Mouse (Mus musculus) intestine, postnatal 0 days (tissue): ENCODE measurements around the gene Gdpd5. TPM values are rescaled to one million over a fixed set of nuclear protein-coding genes. Genes with fewer than 3 reads are reported as not detected.

Experiments used
- ATAC-seq: fragments of 200-750 bp; cut with Nextera tagmentation; 2 replicates; pipeline ENCODE4 v1.8.0; 2017; ENCODE audit warnings: mild to moderate bottlenecking, moderate TSS enrichment, moderate library complexity
- H3K27ac ChIP-seq: fragments of 300-500 bp; sonication (generic); 2 replicates; pipeline ENCODE4 v1.5.1; 2014; ENCODE audit warnings: mild to moderate bottlenecking, low read depth, low read length, moderate library complexity
- H3K27me3 ChIP-seq: fragments of 300-500 bp; sonication (generic); replicated peaks from 2 replicates; pipeline ENCODE4 v1.6.1; 2014; ENCODE audit warnings: low read length, mixed read lengths; ENCODE audit not compliant: control insufficient read depth, insufficient read depth
- H3K36me3 ChIP-seq: fragments of 300-500 bp; sonication (generic); 2 replicates; pipeline ENCODE4 v1.6.1; 2014; ENCODE audit warnings: mild to moderate bottlenecking, moderate library complexity; ENCODE audit not compliant: control insufficient read depth, insufficient read depth
- H3K4me1 ChIP-seq: fragments of 300-500 bp; sonication (generic); replicated peaks from 2 replicates; pipeline ENCODE4 v1.6.1; 2014; ENCODE audit warnings: antibody characterized with exemption, low read length, mixed read lengths; ENCODE audit not compliant: control insufficient read depth, insufficient read depth
- H3K4me2 ChIP-seq: fragments of 300-500 bp; sonication (generic); replicated peaks from 2 replicates; pipeline ENCODE4 v1.6.1; 2014; ENCODE audit warnings: low read depth, mild to moderate bottlenecking, moderate library complexity
- H3K4me3 ChIP-seq: fragments of 300-500 bp; sonication (generic); 2 replicates; pipeline ENCODE4 v1.5.1; 2014; ENCODE audit warnings: low read depth, low read length
- H3K9ac ChIP-seq: fragments of 300-500 bp; sonication (generic); 2 replicates; pipeline ENCODE4 v1.6.1; 2014; ENCODE audit warnings: mild to moderate bottlenecking, low read depth, low read length
- H3K9me3 ChIP-seq: fragments of 300-500 bp; sonication (generic); 2 replicates; pipeline ENCODE4 v1.6.1; 2016; ENCODE audit warnings: mixed run types; ENCODE audit not compliant: control insufficient read depth
- CTCF ChIP-seq: sonication (generic); IDR thresholded peaks from 2 replicates; pipeline ENCODE4 v1.5.1; 2016; ENCODE audit warnings: low read depth, mild to moderate bottlenecking, control low read depth, antibody characterized with exemption, moderate library complexity
- WGBS: fragments of 180-500 bp; shearing (Covaris S2); extraction: QIAGEN DNeasy Blood & Tissue Kit; methylation state at CpG from one replicate; pipeline ENCODE4 v1.1.7; 2014; 5-methylcytosine and 5-hydroxymethylcytosine counted together
- polyA plus RNA-seq: library from polyadenylated mRNA; unstranded; fragments of >200 nt; fragmentation: Nextera tagmentation; extraction: Ambion mirVana; gene quantifications from 2 replicates; pipeline ENCODE4 v1.2.1, GENCODE M21; 2015

Gene Gdpd5
- polyA plus RNA-seq, 1 experiment from 2014 or later, result 15.7 TPM

DNA sequence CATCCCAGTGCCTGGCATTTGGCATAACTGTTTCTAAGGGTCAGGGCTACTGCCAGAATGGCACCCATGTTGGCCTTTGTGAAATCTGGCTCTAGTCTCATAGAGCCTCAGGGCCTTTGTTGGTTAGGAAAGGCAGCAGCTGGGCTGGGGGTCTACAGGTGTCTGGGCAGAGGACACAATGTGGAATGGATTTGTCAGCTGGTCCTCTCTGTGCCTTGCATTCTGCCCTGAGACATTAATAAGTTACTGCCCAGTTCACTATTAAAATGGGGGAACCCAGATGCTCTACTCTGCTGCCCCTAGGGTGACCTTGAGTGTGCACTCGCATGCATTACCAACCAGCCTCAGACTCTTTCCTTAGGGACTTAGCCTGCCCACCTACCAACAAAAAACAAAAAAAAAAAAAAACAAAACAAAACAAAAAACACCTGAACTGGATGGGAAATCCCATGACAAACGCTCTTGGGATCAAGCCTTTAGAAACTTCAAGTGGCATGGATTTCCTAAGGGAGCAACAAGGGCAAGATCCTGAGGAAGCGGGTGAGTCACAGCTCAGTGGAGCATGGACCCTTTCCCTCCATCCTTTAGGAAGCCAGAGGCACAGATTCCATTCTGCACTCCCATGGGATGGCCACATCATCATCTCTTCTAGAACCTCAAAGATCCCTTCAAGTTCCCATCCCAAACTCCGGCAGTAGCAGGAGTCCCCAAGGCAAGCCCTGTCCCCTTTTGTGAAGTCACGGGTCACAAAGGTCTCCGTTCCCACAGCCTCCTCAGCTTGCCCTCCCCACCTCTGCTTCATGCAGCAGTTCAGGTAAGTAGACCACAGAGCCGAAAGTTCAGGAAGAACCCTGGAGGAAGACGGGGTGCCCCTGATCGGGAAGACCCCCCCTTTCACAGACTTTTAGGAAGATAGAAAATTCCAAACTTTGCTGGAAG is 31.2 kb upstream of the Gdpd5 start:
- peaks cover 35% of the 10 kb centered on the region for H3K36me3 ChIP-seq
- 63% methylated on average over 9 of the region's 9 CpGs for WGBS
- peak overlapping the region; percentile 75 for H3K4me2 ChIP-seq
- ATAC-seq, result no peak
- no peak overlapping the region for H3K27ac ChIP-seq
- H3K4me1 ChIP-seq, result peaks cover 3% of the 10 kb centered on the region; the same call in 1 of the 2 replicates
- no peaks in the 10 kb centered on the region for H3K9me3 ChIP-seq
- peak overlapping the region; percentile 67; the same call in 1 of the 2 replicates for H3K9ac ChIP-seq
- H3K27me3 ChIP-seq, result no peaks in the 10 kb centered on the region
- peak overlapping the region; percentile 55; the same call in 1 of the 2 replicates for H3K4me3 ChIP-seq
- TF ChIP-seq CTCF, result no peak

DNA sequence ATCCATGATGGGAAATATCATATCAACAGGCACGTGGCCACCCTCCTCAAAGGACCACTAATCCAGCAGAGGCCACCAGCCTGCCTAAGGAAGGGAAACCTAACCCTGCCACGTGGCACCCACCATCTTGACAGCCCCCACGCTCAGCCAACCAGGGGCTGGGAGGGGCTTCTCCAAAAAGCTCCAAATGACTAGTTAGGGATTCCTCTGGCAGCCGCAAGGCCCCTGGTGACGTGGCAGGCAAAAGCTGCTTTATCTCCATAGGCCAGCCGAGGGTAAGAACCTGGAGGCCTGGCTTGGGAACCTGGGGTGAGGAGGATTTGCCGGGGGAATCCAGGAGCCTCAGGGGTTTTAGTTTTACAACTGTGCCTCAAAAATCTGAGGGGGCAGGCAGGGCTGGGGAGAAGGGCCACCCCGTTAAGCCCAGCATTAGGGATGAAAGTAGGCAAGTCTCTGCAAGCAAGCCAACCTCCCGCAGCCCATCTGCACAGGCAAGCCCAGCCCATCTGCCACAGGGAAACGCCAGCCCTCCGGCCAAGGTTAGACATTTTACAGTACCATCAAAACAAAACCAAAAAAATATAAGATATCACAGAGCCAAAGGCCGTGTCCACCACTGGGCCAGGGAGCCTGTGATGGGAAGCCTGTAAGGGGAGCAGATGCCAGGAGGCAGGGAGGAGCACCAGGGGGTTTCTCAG is 30.0 kb upstream of the Gdpd5 start:
- WGBS, result 26% methylated on average over 12 of the region's 12 CpGs
- Histone ChIP-seq H3K27me3 (no peaks in the 10 kb centered on the region), H3K4me1 (peaks cover 8% of the 10 kb centered on the region; the same call in 1 of the 2 replicates), H3K4me2 (peak overlapping the region; percentile 75), H3K27ac (peak overlapping the region; percentile 82), H3K4me3 (peak overlapping the region; percentile 55), H3K9me3 (no peaks in the 10 kb centered on the region), H3K9ac (peak overlapping the region; percentile 67), H3K36me3 (peaks cover 26% of the 10 kb centered on the region)
- ATAC-seq, result no peak
- TF ChIP-seq CTCF, result no peak

GRCm38 (mm10) chr7:99351802-99352517 is 29.3 kb upstream of the Gdpd5 start:
- peaks cover 12% of the 10 kb centered on the region for H3K4me1 ChIP-seq

GRCm38 (mm10) chr7:99352526-99353400 is 28.5 kb upstream of the Gdpd5 start, which contains the start of gene Serpinh1:
Gene Serpinh1 (minus strand): TSS chr7:99353239.
- WGBS, result 3% methylated on average over 35 of the region's 35 CpGs
- Histone ChIP-seq H3K4me1 (peaks cover 19% of the 10 kb centered on the region), H3K36me3 (peaks cover 13% of the 10 kb centered on the region), H3K4me2 (peak within 1 kb of the TSS; percentile 75), H3K4me3 (peak within 1 kb of the TSS; percentile 55), H3K9ac (peak within 1 kb of the TSS; percentile 67), H3K27me3 (no peaks in the 10 kb centered on the region), H3K27ac (peak within 1 kb of the TSS; percentile 82), H3K9me3 (no peaks in the 10 kb centered on the region)
- ATAC-seq, result peak; percentile 58
- TF ChIP-seq CTCF, result no peak

More at GRCm38 (mm10) chr7:99351802-99352517, 29.3 kb upstream of the Gdpd5 start:
- Histone ChIP-seq H3K4me2 (peak overlapping the region; percentile 75), H3K27me3 (no peaks in the 10 kb centered on the region), H3K9me3 (no peaks in the 10 kb centered on the region), H3K4me3 (peak overlapping the region; percentile 55), H3K27ac (peak overlapping the region; percentile 82), H3K36me3 (peaks cover 19% of the 10 kb centered on the region), H3K9ac (peak overlapping the region; percentile 67)
- 22% methylated on average over 18 of the region's 18 CpGs for WGBS
- no peak for TF ChIP-seq CTCF
- no peak for ATAC-seq

DNA sequence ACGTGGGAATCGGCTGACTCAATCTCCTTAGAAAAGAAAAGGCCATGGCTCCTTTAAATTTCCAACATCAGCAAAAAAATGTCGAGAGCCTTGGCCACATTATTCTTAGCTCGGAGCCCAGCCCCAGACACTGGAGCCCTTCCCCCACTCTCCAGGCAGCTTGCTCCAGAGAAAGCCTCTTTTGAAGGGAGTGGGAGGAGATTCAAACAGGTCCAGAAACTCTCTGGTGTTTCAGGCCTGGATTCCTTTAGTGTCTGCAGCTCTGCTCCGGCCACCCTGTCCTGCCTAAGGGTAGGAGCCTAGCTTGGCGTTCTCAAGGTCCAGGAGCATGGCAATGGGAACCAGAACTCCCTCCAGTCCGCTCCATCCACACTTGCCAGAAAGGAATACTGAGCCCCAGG is 25.5 kb upstream of the Gdpd5 start:
- TF ChIP-seq CTCF, result no peak
- 23% methylated on average over 7 of the region's 7 CpGs for WGBS
- H3K9me3 ChIP-seq, result no peaks in the 10 kb centered on the region
- ATAC-seq, result no peak
- no peaks in the 10 kb centered on the region for H3K36me3 ChIP-seq
- no peak overlapping the region for H3K4me3 ChIP-seq
- peak overlapping the region; percentile 70 for H3K27ac ChIP-seq
- H3K4me2 ChIP-seq, result peak overlapping the region; percentile 37
- no peaks in the 10 kb centered on the region for H3K27me3 ChIP-seq
- H3K9ac ChIP-seq, result no peak overlapping the region
- peaks cover 19% of the 10 kb centered on the region for H3K4me1 ChIP-seq
